Mouse (Mus musculus): ENCODE data around the gene Rhbdf1. TPM values are rescaled to one million over a fixed set of nuclear protein-coding genes. Genes with fewer than 3 reads are reported as not detected.

Rhbdf1 gene
- total and polyA plus RNA-seq, 3 experiments: 24.7 to 37.6 (median 34.2) TPM

GRCm38 (mm10) chr11:32235646-32236045 is 13.5 kb upstream of the Rhbdf1 start:
- in situ Hi-C loops (cut with MboI; ENCODE audit: low pct_ligation_motif_present, low pct_unique_long_range_greater_than_20kb, low sequenced_read_pairs): loop anchor here (5.0 to 10.0 kb wide), 2 partner anchors 33 to 51 kb away; partner anchors contain the start of gene Il9r
- Histone ChIP-seq H3K79me2 (replicated peaks; ENCODE audit: control insufficient read depth, extremely low read depth, insufficient read depth, poor library complexity, severe bottlenecking) (no peaks in the 10 kb centered on the region), H3K4me1 (ENCODE audit: control insufficient read depth in 1 of 2, insufficient read depth in 2 of 2) (peaks cover 11 to 26% of the 10 kb centered on the region in 2 experiments), H3K27me3 (replicated peaks) (no peaks in the 10 kb centered on the region), H3K36me3 (replicated peaks in 1 of 2; ENCODE audit: control insufficient read depth in 1 of 2, insufficient read depth in 1 of 2, low read length in 1 of 2) (peaks cover 71 to 93% of the 10 kb centered on the region in 2 experiments), H3K4me2 (ENCODE audit: insufficient read depth, low read depth, poor library complexity, severe bottlenecking) (no peak overlapping the region), H3K27ac (ENCODE audit: insufficient read depth, low read depth) (no peak overlapping the region), H3K9ac (ENCODE audit: insufficient read depth, low read depth) (no peak overlapping the region), H3K9me3 (replicated peaks; ENCODE audit: low read length) (no peaks in the 10 kb centered on the region), H3K4me3 (replicated peaks in 1 of 3; ENCODE audit: low read depth in 2 of 3, low read length in 2 of 3, poor library complexity in 1 of 3) (no peak overlapping the region)
- no peak for DNase-seq (ENCODE audit: extremely low read depth)
- no peak for TF ChIP-seq GABPA (IDR thresholded peaks at IDR 0.05; ENCODE audit: insufficient replicate concordance, low read depth, low read length)
- TF ChIP-seq HCFC1 (IDR thresholded peaks at IDR 0.05; ENCODE audit: low read depth, low read length): no peak
- dilution Hi-C loops (cut with MboI; ENCODE audit: extremely low pct_ligation_motif_present, extremely low pct_unique_long_range_greater_than_20kb, low sequenced_read_pairs): no loop called here

GRCm38 (mm10) chr11:32234816-32235485 is 12.9 kb upstream of the Rhbdf1 start:
- Histone ChIP-seq H3K4me2 (ENCODE audit: insufficient read depth, low read depth, poor library complexity, severe bottlenecking) (no peak overlapping the region), H3K9ac (ENCODE audit: insufficient read depth, low read depth) (no peak overlapping the region), H3K27me3 (replicated peaks) (no peaks in the 10 kb centered on the region), H3K4me1 (ENCODE audit: control insufficient read depth in 1 of 2, insufficient read depth in 2 of 2) (peaks cover 11 to 28% of the 10 kb centered on the region in 2 experiments), H3K9me3 (replicated peaks; ENCODE audit: low read length) (no peaks in the 10 kb centered on the region), H3K36me3 (replicated peaks in 1 of 2; ENCODE audit: control insufficient read depth in 1 of 2, insufficient read depth in 1 of 2, low read length in 1 of 2) (peaks cover 73 to 94% of the 10 kb centered on the region in 2 experiments), H3K27ac (ENCODE audit: insufficient read depth, low read depth) (no peak overlapping the region), H3K79me2 (replicated peaks; ENCODE audit: control insufficient read depth, extremely low read depth, insufficient read depth, poor library complexity, severe bottlenecking) (no peaks in the 10 kb centered on the region), H3K4me3 (replicated peaks in 1 of 3; ENCODE audit: low read depth in 2 of 3, low read length in 2 of 3, poor library complexity in 1 of 3) (no peak overlapping the region)
- in situ Hi-C loops (cut with MboI; ENCODE audit: low pct_ligation_motif_present, low pct_unique_long_range_greater_than_20kb, low sequenced_read_pairs): loop anchor here (5.0 to 10.0 kb wide), 2 partner anchors 33 to 50 kb away; partner anchors contain the start of gene Il9r
- DNase-seq (ENCODE audit: extremely low read depth): no peak
- TF ChIP-seq MAFK (IDR thresholded peaks at IDR 0.05; ENCODE audit: insufficient replicate concordance, low read length) (no peak), ELF1 (IDR thresholded peaks at IDR 0.05; ENCODE audit: low read depth, low read length) (no peak), CTCF (conservative IDR thresholded peaks at IDR 0.05 in 1 of 2, IDR thresholded peaks at IDR 0.05 in 1 of 2; ENCODE audit: low read depth in 2 of 2, low read length in 2 of 2) (no peak), POLR2AphosphoS2 (IDR thresholded peaks at IDR 0.05; ENCODE audit: low read depth, low read length) (no peak), IRF4 (IDR thresholded peaks at IDR 0.05; ENCODE audit: low read depth, low read length) (no peak), TBP (conservative IDR thresholded peaks at IDR 0.05; ENCODE audit: low read depth, low read length) (no peak), TCF12 (IDR thresholded peaks at IDR 0.05; ENCODE audit: low read depth, low read length) (no peak), JUN (IDR thresholded peaks at IDR 0.05; ENCODE audit: insufficient read depth, low read depth, low read length) (no peak), UBTF (IDR thresholded peaks at IDR 0.05; ENCODE audit: low read depth, low read length) (no peak), MAZ (IDR thresholded peaks at IDR 0.05; ENCODE audit: low read depth, low read length) (no peak), MXI1 (IDR thresholded peaks at IDR 0.05; ENCODE audit: low read depth, low read length) (no peak), ETS1 (conservative IDR thresholded peaks at IDR 0.05; ENCODE audit: low read depth, low read length) (no peak), GABPA (IDR thresholded peaks at IDR 0.05; ENCODE audit: insufficient replicate concordance, low read depth, low read length) (no peak), USF1 (IDR thresholded peaks at IDR 0.05; ENCODE audit: low read depth, low read length) (no peak), ZMIZ1 (IDR thresholded peaks at IDR 0.05; ENCODE audit: low read depth, low read length) (no peak), E2F4 (IDR thresholded peaks at IDR 0.05; ENCODE audit: insufficient replicate concordance, low read depth, low read length) (no peak), MAX (IDR thresholded peaks at IDR 0.05; ENCODE audit: low read length) (no peak)
- dilution Hi-C loops (cut with MboI; ENCODE audit: extremely low pct_ligation_motif_present, extremely low pct_unique_long_range_greater_than_20kb, low sequenced_read_pairs): no loop called here

Measured in CH12.LX (cell line).